In the genomic region with DNA sequence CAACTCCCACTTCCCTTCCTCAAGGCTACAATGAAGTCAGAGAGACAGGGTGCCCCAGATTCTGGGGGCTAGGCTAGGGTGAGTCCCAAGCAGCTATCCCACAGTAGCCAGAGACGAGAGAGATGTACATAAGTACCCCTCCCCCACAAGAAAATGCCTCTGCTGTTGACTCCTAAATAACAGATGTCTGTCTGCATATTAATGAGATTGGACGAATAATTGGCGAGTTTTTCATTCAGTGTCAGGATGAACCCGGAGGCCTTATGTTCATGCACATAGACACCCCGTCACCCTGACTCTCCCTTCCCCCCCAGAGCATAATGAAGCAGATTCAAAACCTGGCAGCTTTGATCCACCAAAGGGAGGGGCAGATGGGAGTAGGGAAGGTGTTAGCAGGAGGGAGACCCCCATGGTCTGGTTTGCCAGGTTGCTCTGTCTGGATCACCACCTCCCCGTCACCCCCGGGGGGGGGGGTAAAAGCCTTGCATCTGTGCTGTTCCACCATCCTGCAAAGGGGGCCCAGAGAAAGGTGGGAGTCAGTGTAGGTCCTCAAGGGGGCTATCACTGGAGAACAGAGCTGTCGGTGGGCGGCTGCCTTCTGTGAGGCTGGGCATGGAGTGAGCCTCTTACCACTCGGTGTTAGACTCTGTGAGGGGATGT, we compare ENCODE assay signal across 9 mouse cellular contexts. TPM values are rescaled to one million over a fixed set of nuclear protein-coding genes. Genes with fewer than 3 reads are reported as not detected.
DNase-seq lines count a peak whose midpoint lies in the region; ATAC-seq and TF ChIP-seq lines count a peak whose summit lies in the region.
"Had no signal": no experiment of that assay in that cellular context is flagged by ENCODE, and none has a peak within 500 bp of the region (broad histone marks: within the 10 kb centered on the region; RNA-seq: fewer than 3 reads in every experiment).

No protein-coding gene starts in this region.

- peak; percentile 86 for DNase-seq in left cerebral cortex, postnatal 4 days
- DNase-seq in left cerebral cortex, postnatal 25 days (ENCODE audit: low spot score in 2 of 2) = no peak
- peak; percentile 67 for DNase-seq in forebrain, postnatal 0 days
- no peak for DNase-seq in thymus, postnatal 36 days
- DNase-seq in right cerebral cortex, adult 2 months (ENCODE audit: low spot score in 2 of 2) = no peak
- no peak for DNase-seq in right cerebral cortex, postnatal 36 days (ENCODE audit: low spot score in 2 of 2)
- DNase-seq: lung, embryonic 14.5 days had no signal

- H3K36me3 ChIP-seq in forebrain, postnatal 0 days (ENCODE audit: insufficient read depth) = no peaks in the 10 kb centered on the region
- H3K36me3 ChIP-seq in midbrain, embryonic 13.5 days = no peaks in the 10 kb centered on the region
- H3K36me3 ChIP-seq: heart, embryonic 15.5 days had no signal

- intact Hi-C loops in left cerebral cortex, postnatal 4 days (cut with DNase I) = no loop called here
- intact Hi-C loops in left cerebral cortex, postnatal 25 days (cut with DNase I) = no loop called here

- no peaks in the 10 kb centered on the region for H3K27me3 ChIP-seq in forebrain, postnatal 0 days (ENCODE audit: insufficient read depth, low read length)
- H3K27me3 ChIP-seq in midbrain, embryonic 13.5 days = no peaks in the 10 kb centered on the region
- H3K27me3 ChIP-seq: heart, embryonic 15.5 days had no signal

- H3K27ac ChIP-seq in forebrain, postnatal 0 days (ENCODE audit: low read depth, low read length) = peak overlapping the region; percentile 51
- H3K27ac ChIP-seq in midbrain, embryonic 13.5 days = peak overlapping the region; percentile 95
- H3K27ac ChIP-seq: heart, embryonic 15.5 days had no signal

- no peak overlapping the region for H3K4me3 ChIP-seq in forebrain, postnatal 0 days (ENCODE audit: low read depth, low read length)
- no peak overlapping the region for H3K4me3 ChIP-seq in midbrain, embryonic 13.5 days (replicated peaks)
- H3K4me3 ChIP-seq: heart, embryonic 15.5 days had no signal

- no peak overlapping the region for H3K9ac ChIP-seq in forebrain, postnatal 0 days
- H3K9ac ChIP-seq in midbrain, embryonic 13.5 days (replicated peaks) = no peak overlapping the region
- H3K9ac ChIP-seq: heart, embryonic 15.5 days; lung, embryonic 14.5 days had no signal

- H3K4me2 ChIP-seq in forebrain, postnatal 0 days (ENCODE audit: low read depth) = no peak overlapping the region
- H3K4me2 ChIP-seq in midbrain, embryonic 13.5 days (replicated peaks) = peak overlapping the region; percentile 20; the same call in 1 of the 2 replicates
- H3K4me2 ChIP-seq: heart, embryonic 15.5 days; lung, embryonic 14.5 days had no signal

- WGBS in forebrain, postnatal 0 days = 14% methylated on average over 10 of the region's 10 CpGs
- WGBS in midbrain, embryonic 13.5 days = 16% methylated on average over 10 of the region's 10 CpGs

- no peaks in the 10 kb centered on the region for H3K9me3 ChIP-seq in forebrain, postnatal 0 days (ENCODE audit: low read length)
- H3K9me3 ChIP-seq in midbrain, embryonic 13.5 days = no peaks in the 10 kb centered on the region
- H3K9me3 ChIP-seq: heart, embryonic 15.5 days had no signal

- H3K4me1 ChIP-seq in forebrain, postnatal 0 days (ENCODE audit: insufficient read depth) = peaks cover 8% of the 10 kb centered on the region; the same call in 1 of the 2 replicates
- H3K4me1 ChIP-seq in midbrain, embryonic 13.5 days (replicated peaks) = peaks cover 42% of the 10 kb centered on the region

- TF ChIP-seq CTCF in forebrain, postnatal 0 days (IDR thresholded peaks at IDR 0.05; ENCODE audit: low read depth) = no peak

- ATAC-seq in forebrain, postnatal 0 days = peak; percentile 85
- peak; percentile 80 for ATAC-seq in midbrain, embryonic 13.5 days

RNA-seq across cellular contexts. Expression of a gene that starts 11.7 kb away (rescaled TPM):
- total RNA-seq in left cerebral cortex, postnatal 4 days (2021) = 100 to 1,000 TPM; 107 to 112 TPM
- 10 to 100 TPM; 36.7 to 39.9 TPM for total RNA-seq in left cerebral cortex, postnatal 25 days (2021)
- total RNA-seq in forebrain, postnatal 0 days (2014; rRNA removed) = 131 and 174 TPM in 2 replicates
- 73.3 and 92.7 TPM in 2 replicates for polyA plus RNA-seq in forebrain, postnatal 0 days (2015; fragmentation: Nextera tagmentation; extraction: Ambion mirVana)
- polyA plus RNA-seq in midbrain, embryonic 13.5 days (2015; fragmentation: Nextera tagmentation; extraction: Ambion mirVana) = 79.5 and 91.5 TPM in 2 replicates

RNA-seq across cellular contexts. Expression of a gene that starts 12.9 kb away (rescaled TPM):
- 10 to 100 TPM; 70.3 to 72.3 TPM for total RNA-seq in left cerebral cortex, postnatal 4 days (2021)
- 100 to 1,000 TPM; 149 to 175 TPM for total RNA-seq in left cerebral cortex, postnatal 25 days (2021)
- total RNA-seq in forebrain, postnatal 0 days (2014; rRNA removed) = 61.9 and 71.4 TPM in 2 replicates
- 88.1 and 96.6 TPM in 2 replicates for polyA plus RNA-seq in forebrain, postnatal 0 days (2015; fragmentation: Nextera tagmentation; extraction: Ambion mirVana)
- polyA plus RNA-seq in midbrain, embryonic 13.5 days (2015; fragmentation: Nextera tagmentation; extraction: Ambion mirVana) = 102 and 117 TPM in 2 replicates

RNA-seq across cellular contexts. Expression of a gene that starts 29.5 kb away (rescaled TPM):
- 1 to 10 TPM in 1 of 2 experiments, under 1 TPM in 1; 0.84 to 1.4 TPM for total RNA-seq in left cerebral cortex, postnatal 4 days (2021)
- total RNA-seq in left cerebral cortex, postnatal 25 days (2021) = 1 to 10 TPM; 2.0 to 2.4 TPM
- 3.2 and 5.2 TPM in 2 replicates for total RNA-seq in forebrain, postnatal 0 days (2014; rRNA removed)
- polyA plus RNA-seq in forebrain, postnatal 0 days (2015; fragmentation: Nextera tagmentation; extraction: Ambion mirVana) = 3.8 and 5.1 TPM in 2 replicates
- polyA plus RNA-seq in midbrain, embryonic 13.5 days (2015; fragmentation: Nextera tagmentation; extraction: Ambion mirVana) = 2.2 and 2.3 TPM in 2 replicates

RNA-seq across cellular contexts. Expression of a gene that starts 35.6 kb away (rescaled TPM):
- 10 to 100 TPM; 68.9 to 71.3 TPM for total RNA-seq in left cerebral cortex, postnatal 4 days (2021)
- 10 to 100 TPM; 32.5 to 37.0 TPM for total RNA-seq in left cerebral cortex, postnatal 25 days (2021)
- 785 and 1,503 TPM in 2 replicates for total RNA-seq in forebrain, postnatal 0 days (2014; rRNA removed)
- polyA plus RNA-seq in forebrain, postnatal 0 days (2015; fragmentation: Nextera tagmentation; extraction: Ambion mirVana) = 274 and 348 TPM in 2 replicates
- 303 and 310 TPM in 2 replicates for polyA plus RNA-seq in midbrain, embryonic 13.5 days (2015; fragmentation: Nextera tagmentation; extraction: Ambion mirVana)

RNA-seq across cellular contexts. Expression of a gene that starts 52.5 kb away (rescaled TPM):
- 1 to 10 TPM; 1.2 to 2.4 TPM for total RNA-seq in left cerebral cortex, postnatal 4 days (2021)
- total RNA-seq in left cerebral cortex, postnatal 25 days (2021) = 1 to 10 TPM; 4.0 to 6.0 TPM
- total RNA-seq in forebrain, postnatal 0 days (2014; rRNA removed) = 0.62 and 1.8 TPM in 2 replicates
- 1.2 and 2.4 TPM in 2 replicates for polyA plus RNA-seq in forebrain, postnatal 0 days (2015; fragmentation: Nextera tagmentation; extraction: Ambion mirVana)
- 2.0 and 2.6 TPM in 2 replicates for polyA plus RNA-seq in midbrain, embryonic 13.5 days (2015; fragmentation: Nextera tagmentation; extraction: Ambion mirVana)

Comparison
In these comparisons a context has a peak if more than half of its experiments do, and no peak if none do; other contexts are left out.
1. DNase-seq: peak in left cerebral cortex, postnatal 4 days (single experiment) and forebrain, postnatal 0 days (single experiment); none in left cerebral cortex, postnatal 25 days (0 of 2), thymus, postnatal 36 days (0 of 2), right cerebral cortex, adult 2 months (0 of 2) and right cerebral cortex, postnatal 36 days (0 of 2).